Mouse (Mus musculus) kidney, adult 2 months (tissue): Measurements from ENCODE around the gene Iqschfp.

Experiments used
- CTCF ChIP-seq: fragments of 200-500 bp; conservative IDR thresholded peaks from 2 replicates; pipeline ENCODE4 v1.5.1; 2011; ENCODE audit warnings: low read depth, mild to moderate bottlenecking, control low read depth, low read length, moderate library complexity, mixed read lengths; ENCODE audit not compliant: insufficient read depth, insufficient read length
- POLR2A ChIP-seq: fragments of 200-500 bp; IDR thresholded peaks from one replicate; pipeline ENCODE4 v1.6.1; 2011; ENCODE audit warnings: low read depth, low read length, control low read depth

- TF ChIP-seq CTCF = no peak
- TF ChIP-seq POLR2A = no peak
Measured at GRCm38 (mm10) chr3:68581591-68581990, 689.6 kb downstream of the Iqschfp start.
